Mouse (Mus musculus) stomach, postnatal 0 days (tissue): ENCODE data around the gene Cisd1. TPM values are rescaled to one million over a fixed set of nuclear protein-coding genes. Genes with fewer than 3 reads are reported as not detected.

Source experiments
- ATAC-seq: fragments of 200-750 bp; cut with Nextera tagmentation; 2 replicates; pipeline ENCODE4 v1.8.0; 2017; ENCODE audit not compliant: low FRiP score, low TSS enrichment
- DNase-seq: peaks from one replicate; pipeline ENCODE4 v3.0.0-alpha.2; 2016; ENCODE audit warnings: low spot score
- H3K27ac ChIP-seq: fragments of 300-500 bp; sonication (generic); replicated peaks from 2 replicates; pipeline ENCODE4 v1.5.1; 2014; ENCODE audit warnings: mild to moderate bottlenecking, control low read depth
- H3K27me3 ChIP-seq: fragments of 300-500 bp; sonication (generic); 2 replicates; pipeline ENCODE4 v1.6.1; 2014; ENCODE audit warnings: low read length; ENCODE audit not compliant: control insufficient read depth, insufficient read depth
- H3K36me3 ChIP-seq: fragments of 300-500 bp; sonication (generic); 2 replicates; pipeline ENCODE4 v1.6.1; 2014; ENCODE audit warnings: low read length, mixed read lengths; ENCODE audit not compliant: control insufficient read depth, insufficient read depth
- H3K4me1 ChIP-seq: fragments of 300-500 bp; sonication (generic); replicated peaks from 2 replicates; pipeline ENCODE4 v1.6.1; 2014; ENCODE audit warnings: antibody characterized with exemption; ENCODE audit not compliant: control insufficient read depth, insufficient read depth
- H3K4me2 ChIP-seq: fragments of 300-500 bp; sonication (generic); replicated peaks from 2 replicates; pipeline ENCODE4 v1.6.1; 2014; ENCODE audit warnings: low read depth, mild to moderate bottlenecking, control low read depth, moderate library complexity
- H3K4me3 ChIP-seq: fragments of 300-500 bp; sonication (generic); 2 replicates; pipeline ENCODE4 v1.5.1; 2014; ENCODE audit warnings: low read depth, low read length, control low read depth
- H3K9ac ChIP-seq: fragments of 300-500 bp; sonication (generic); 2 replicates; pipeline ENCODE4 v1.6.1; 2014; ENCODE audit warnings: mild to moderate bottlenecking, low read length, control low read depth, mixed read lengths
- H3K9me3 ChIP-seq: fragments of 300-500 bp; sonication (generic); 2 replicates; pipeline ENCODE4 v1.6.1; 2016; ENCODE audit warnings: low read length; ENCODE audit not compliant: control insufficient read depth
- CTCF ChIP-seq: IDR thresholded peaks from 2 replicates; pipeline ENCODE4 v1.5.1; 2016; ENCODE audit warnings: antibody characterized with exemption, low read depth, mild to moderate bottlenecking, moderate library complexity
- EP300 ChIP-seq: optimal IDR thresholded peaks from 2 replicates; pipeline ENCODE3; 2016; ENCODE audit warnings: antibody characterized with exemption
- WGBS: fragments of 180-500 bp; shearing (Covaris S2); extraction: QIAGEN DNeasy Blood & Tissue Kit; methylation state at CpG from one replicate; pipeline ENCODE4 v1.1.7; 2014; 5-methylcytosine and 5-hydroxymethylcytosine counted together
- polyA plus RNA-seq: library from polyadenylated mRNA; unstranded; fragments of >200 nt; fragmentation: Nextera tagmentation; extraction: Ambion mirVana; gene quantifications from 2 replicates; pipeline ENCODE4 v1.2.1, GENCODE M21; 2015

Cisd1 gene
- polyA plus RNA-seq, 1 experiment from 2014 or later: 147 TPM

- H3K27ac ChIP-seq: no peak overlapping the region
- H3K9me3 ChIP-seq: no peaks in the 10 kb centered on the region
- TF ChIP-seq CTCF: no peak
- no peak for TF ChIP-seq EP300
- no peak overlapping the region for H3K9ac ChIP-seq
- H3K4me1 ChIP-seq: no peaks in the 10 kb centered on the region
- no peak for ATAC-seq
- peaks cover 6% of the 10 kb centered on the region for H3K36me3 ChIP-seq
- H3K27me3 ChIP-seq: no peaks in the 10 kb centered on the region
- H3K4me3 ChIP-seq: no peak overlapping the region
- 75% methylated on average over 7 of the region's 7 CpGs for WGBS
- no peak overlapping the region for H3K4me2 ChIP-seq
- no peak for DNase-seq
Observed at GRCm38 (mm10) chr10:71382109-71382508, 37.4 kb upstream of the Cisd1 start.

DNA sequence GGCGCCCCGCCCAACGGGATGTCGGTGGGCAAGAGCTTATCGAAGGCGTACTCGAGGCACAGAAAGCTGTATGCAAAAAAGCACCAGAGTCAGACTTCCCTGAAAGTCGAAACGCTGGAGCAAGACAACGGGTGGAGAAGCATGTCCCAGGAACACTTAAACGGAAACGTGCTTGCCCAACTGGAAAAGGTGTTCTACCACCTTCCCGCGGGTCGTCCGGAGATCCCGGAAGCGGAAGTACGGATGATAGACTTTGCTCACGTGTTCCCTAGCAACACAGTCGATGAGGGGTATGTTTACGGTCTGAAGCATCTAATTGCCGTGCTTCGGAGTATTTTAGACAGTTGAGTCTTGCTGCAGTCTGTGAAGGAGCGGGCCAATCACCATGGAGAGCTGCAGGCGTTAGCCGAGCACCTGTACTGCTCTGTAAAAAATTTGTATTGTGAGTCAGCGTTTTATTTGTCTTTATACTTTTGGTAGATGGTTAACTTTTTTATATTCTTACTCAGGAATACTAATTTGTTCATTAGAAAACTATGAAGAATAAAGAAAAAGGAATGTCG is 36.8 kb upstream of the Cisd1 start:
- ATAC-seq: no peak
- no peak for DNase-seq
- Histone ChIP-seq H3K4me2 (no peak overlapping the region), H3K9ac (no peak overlapping the region), H3K27ac (no peak overlapping the region), H3K9me3 (no peaks in the 10 kb centered on the region), H3K4me1 (no peaks in the 10 kb centered on the region), H3K27me3 (no peaks in the 10 kb centered on the region), H3K4me3 (no peak overlapping the region), H3K36me3 (peaks cover 8% of the 10 kb centered on the region)
- 84% methylated on average over 29 of the region's 29 CpGs for WGBS
- no peak for TF ChIP-seq EP300
- no peak for TF ChIP-seq CTCF

DNA sequence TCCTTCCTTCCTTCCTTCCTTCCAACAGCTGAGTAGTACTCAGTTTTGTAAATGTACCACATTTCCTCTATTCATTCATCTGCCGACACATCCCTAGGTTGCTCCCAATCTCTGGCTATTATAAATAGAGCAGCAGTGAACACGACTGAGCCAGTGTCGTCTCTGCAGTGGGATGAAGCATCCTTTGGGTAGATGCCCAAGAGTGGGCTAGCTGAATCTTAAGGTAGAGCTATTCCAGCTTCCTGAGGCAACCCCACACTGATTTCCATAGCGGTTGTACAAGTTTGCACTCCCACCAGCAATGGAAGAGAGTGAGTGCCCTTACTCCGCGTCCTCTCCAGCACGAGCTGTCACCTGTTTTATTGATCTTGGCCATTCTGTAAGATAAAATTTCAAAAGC is 35.7 kb upstream of the Cisd1 start:
- DNase-seq: no peak
- no peak for TF ChIP-seq CTCF
- TF ChIP-seq EP300: no peak
- Histone ChIP-seq H3K9ac (no peak overlapping the region), H3K36me3 (peaks cover 8% of the 10 kb centered on the region), H3K27ac (no peak overlapping the region), H3K9me3 (no peaks in the 10 kb centered on the region), H3K4me2 (no peak overlapping the region), H3K4me1 (no peaks in the 10 kb centered on the region), H3K4me3 (no peak overlapping the region), H3K27me3 (no peaks in the 10 kb centered on the region)
- no peak for ATAC-seq
- 86% methylated on average over 7 of the region's 7 CpGs for WGBS

DNA sequence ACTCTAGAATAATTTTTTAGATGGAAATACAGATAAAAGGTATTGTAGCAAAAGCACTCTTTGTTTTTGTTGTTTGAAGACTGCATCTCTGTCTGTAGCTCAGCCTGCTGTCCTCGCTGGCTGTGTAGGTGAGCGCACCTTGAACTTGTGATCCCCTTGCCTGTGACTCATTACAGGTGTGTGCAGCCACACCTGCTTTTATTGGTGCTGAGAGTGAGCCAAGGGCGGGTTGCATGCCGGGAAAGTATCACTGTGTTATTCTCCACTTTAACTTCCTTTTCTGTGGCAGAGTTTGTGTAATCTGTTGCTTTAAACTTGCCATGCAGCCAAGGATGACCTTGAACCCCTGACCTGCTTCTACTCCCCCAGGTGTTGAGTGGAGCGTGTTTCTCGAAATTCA is 31.3 kb upstream of the Cisd1 start:
- no peaks in the 10 kb centered on the region for H3K4me1 ChIP-seq
- H3K4me2 ChIP-seq: no peak overlapping the region
- no peak overlapping the region for H3K4me3 ChIP-seq
- H3K9me3 ChIP-seq: no peaks in the 10 kb centered on the region
- DNase-seq (peak; percentile 53), ATAC-seq (peak; percentile 93)
- WGBS: 55% methylated on average over 6 of the region's 6 CpGs
- H3K27ac ChIP-seq: no peak overlapping the region
- no peak overlapping the region for H3K9ac ChIP-seq
- no peaks in the 10 kb centered on the region for H3K27me3 ChIP-seq
- TF ChIP-seq EP300: no peak
- TF ChIP-seq CTCF: no peak
- peaks cover 3% of the 10 kb centered on the region for H3K36me3 ChIP-seq

DNA sequence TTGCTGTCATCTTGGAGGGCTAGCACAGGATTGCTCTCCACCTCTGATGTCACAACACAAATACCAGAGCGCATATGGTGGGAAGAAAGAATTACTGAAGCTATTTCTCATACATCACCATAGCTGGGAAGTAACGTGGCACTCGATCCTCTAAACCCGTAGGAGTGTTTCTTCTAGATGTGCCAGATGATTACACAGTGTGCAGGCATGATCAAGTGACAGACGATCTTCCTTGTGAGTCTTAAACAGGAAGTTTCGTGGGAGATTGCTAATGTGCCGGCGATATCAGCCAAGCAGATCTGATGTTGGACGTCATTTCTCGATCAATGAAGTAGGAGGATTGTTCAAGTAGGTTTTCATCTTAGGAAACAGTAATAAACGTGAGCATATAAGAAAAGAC is 29.0 kb upstream of the Cisd1 start:
- ATAC-seq (no peak), DNase-seq (no peak)
- H3K4me3 ChIP-seq: no peak overlapping the region
- H3K27ac ChIP-seq: no peak overlapping the region
- no peak for TF ChIP-seq CTCF
- TF ChIP-seq EP300: no peak
- WGBS: 82% methylated on average over 11 of the region's 11 CpGs
- no peak overlapping the region for H3K4me2 ChIP-seq
- H3K9me3 ChIP-seq: no peaks in the 10 kb centered on the region
- no peak overlapping the region for H3K9ac ChIP-seq
- H3K27me3 ChIP-seq: no peaks in the 10 kb centered on the region
- H3K4me1 ChIP-seq: no peaks in the 10 kb centered on the region
- 0 out of 2 replicates have a peak, but pooled peaks cover 2% of the 10 kb centered on the region for H3K36me3 ChIP-seq

DNA sequence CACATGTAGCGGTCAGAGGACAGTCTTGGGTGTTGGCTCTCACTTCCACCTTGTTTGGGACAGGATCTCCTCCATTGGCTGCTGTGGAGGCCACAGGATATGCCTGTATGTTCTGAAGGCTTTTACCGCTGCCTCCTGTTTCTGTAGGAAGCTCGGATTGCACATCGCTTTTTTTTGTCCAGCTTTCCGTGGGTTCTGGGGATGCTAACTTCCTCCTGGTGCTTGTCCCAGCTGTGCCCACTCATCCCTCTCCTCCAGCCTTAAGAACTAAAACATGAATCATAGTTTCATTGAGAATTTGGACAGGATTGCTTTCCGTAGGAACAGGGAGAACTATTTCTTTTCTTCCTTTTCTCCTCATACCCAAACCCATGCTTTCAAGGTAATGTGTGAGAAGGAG is 27.1 kb upstream of the Cisd1 start:
- DNase-seq (no peak), ATAC-seq (no peak)
- no peak for TF ChIP-seq CTCF
- TF ChIP-seq EP300: no peak
- H3K4me2 ChIP-seq: no peak overlapping the region
- WGBS: 61% methylated on average over 6 of the region's 6 CpGs
- H3K9me3 ChIP-seq: no peaks in the 10 kb centered on the region
- 0 out of 2 replicates have a peak, but pooled peaks cover 1% of the 10 kb centered on the region for H3K36me3 ChIP-seq
- no peaks in the 10 kb centered on the region for H3K4me1 ChIP-seq
- H3K27ac ChIP-seq: no peak overlapping the region
- no peak overlapping the region for H3K4me3 ChIP-seq
- H3K27me3 ChIP-seq: no peaks in the 10 kb centered on the region
- no peak overlapping the region for H3K9ac ChIP-seq
